Mouse (Mus musculus): ENCODE measurements around the gene Cdk19.

- TF ChIP-seq CTCF (IDR thresholded peaks at IDR 0.05; ENCODE audit: extremely low read depth, insufficient read depth, insufficient read length, insufficient replicate concordance) = no peak
- no peak for TF ChIP-seq POLR2A (IDR thresholded peaks at IDR 0.05; ENCODE audit: low read depth, low read length)
Observed at GRCm38 (mm10) chr10:40431957-40432356, 92.6 kb downstream of the Cdk19 start.

Data from spleen, adult 2 months (tissue).